Mouse (Mus musculus) heart, postnatal 10 days (tissue): ENCODE data around the gene Wdr49. TPM values are rescaled to one million over a fixed set of nuclear protein-coding genes. Genes with fewer than 3 reads are reported as not detected.
A peak's percentile ranks its signal among the peaks of the same experiment; 100 is the strongest.
"Not testable (repeated sequence)": the region's sequence is repeated elsewhere in the genome, so short reads cannot be mapped to it uniquely, and the experiment has no call there.

Experiments used
- DNase-seq, 2 experiments: peaks; one replicate each; pipeline ENCODE4 v3.0.0; 2021
- intact Hi-C: fragments of 180-260 bp; cut with DNase I; formaldehyde crosslinking; loops from one replicate; pipeline ENCODE4 v1.15.1; 2025
- total RNA-seq, 2 experiments: library from RNA; stranded (reverse); gene quantifications; 2 replicates each; pipeline ENCODE4 v1.2.3; 2021

The Wdr49 gene
- total RNA-seq, 2 experiments from 2014 or later = 0.10 TPM; not detected in 1

DNA sequence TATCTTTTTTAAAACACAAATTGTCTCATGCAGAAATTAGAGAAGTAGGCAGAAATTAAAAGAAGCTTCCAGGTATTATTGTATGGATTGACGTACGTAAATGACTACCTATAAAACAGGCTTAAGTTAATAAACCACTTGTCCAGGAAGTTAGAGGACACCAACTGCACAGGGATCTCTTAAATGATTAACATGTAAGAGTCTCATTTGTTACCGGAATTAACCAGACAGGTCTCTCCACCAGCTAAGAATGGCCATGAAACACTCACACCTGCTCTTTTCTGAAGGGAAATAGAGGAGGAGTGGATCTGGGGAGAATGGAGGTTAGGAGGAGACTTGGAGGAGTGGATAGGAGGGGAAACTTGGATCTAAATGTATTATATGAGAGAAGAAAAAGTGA is 176.4 kb downstream of the Wdr49 start:
- intact Hi-C loops = no loop called here
- DNase-seq = no peak

DNA sequence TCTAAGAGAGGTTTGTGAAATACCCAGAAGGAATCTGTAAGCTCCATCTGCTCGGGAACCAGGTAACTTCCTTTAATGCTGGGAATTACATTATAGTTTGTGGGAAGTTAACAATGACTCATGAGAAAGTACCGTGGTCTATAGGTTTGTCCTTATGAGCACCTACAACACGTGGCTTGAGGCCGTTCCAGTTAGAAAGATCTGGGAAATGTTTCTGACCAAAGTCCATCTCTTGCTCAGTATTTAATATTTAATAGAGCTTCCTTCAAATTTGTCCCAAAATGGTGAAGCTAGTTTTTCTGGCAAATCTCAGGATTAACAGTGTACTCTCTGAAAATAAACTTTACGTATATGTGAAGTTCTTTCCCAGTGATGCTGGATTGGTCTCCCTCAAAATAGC is 177.3 kb downstream of the Wdr49 start:
- intact Hi-C loops = no loop called here
- no peak for DNase-seq

DNA sequence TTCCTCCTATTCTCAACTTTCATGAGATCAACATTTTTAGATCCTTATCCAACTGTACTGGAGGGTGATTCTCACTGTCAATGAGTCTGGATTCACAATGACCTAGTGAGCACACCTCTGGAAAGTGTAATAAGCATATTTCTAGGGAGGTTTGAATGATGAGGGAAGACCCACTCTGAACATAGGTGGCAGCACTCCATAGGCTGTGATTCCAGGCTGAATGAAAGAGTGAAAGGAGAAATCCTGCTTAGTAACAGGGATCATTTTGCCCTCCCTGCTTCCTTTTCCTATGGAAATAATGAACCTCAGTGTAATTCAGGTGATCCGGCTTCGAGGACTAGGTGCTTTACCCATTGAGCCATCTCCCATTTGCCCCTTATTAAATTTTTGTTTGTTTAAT is 180.9 kb downstream of the Wdr49 start:
- no peak for DNase-seq
- intact Hi-C loops = no loop called here

DNA sequence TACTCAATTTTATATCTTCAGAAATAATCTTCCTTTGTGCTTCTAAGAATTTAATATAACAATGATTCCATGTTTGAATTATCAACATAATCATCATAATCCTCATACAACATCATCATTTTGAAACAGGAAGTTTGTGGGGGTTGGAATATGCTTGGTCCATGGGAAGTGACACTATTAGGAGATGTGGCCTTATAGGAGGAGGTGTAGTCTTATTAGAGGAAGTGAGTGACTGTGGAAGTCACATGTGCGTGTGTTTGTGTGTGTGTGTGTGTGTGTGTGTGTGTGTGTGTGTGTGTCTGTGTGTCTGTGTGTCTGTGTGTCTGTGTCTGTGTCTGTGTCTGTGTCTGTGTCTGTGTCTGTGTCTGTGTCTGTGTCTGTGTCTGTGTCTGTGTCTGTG is 182.5 kb downstream of the Wdr49 start:
- DNase-seq, intact Hi-C loops: not testable (repeated sequence)

DNA sequence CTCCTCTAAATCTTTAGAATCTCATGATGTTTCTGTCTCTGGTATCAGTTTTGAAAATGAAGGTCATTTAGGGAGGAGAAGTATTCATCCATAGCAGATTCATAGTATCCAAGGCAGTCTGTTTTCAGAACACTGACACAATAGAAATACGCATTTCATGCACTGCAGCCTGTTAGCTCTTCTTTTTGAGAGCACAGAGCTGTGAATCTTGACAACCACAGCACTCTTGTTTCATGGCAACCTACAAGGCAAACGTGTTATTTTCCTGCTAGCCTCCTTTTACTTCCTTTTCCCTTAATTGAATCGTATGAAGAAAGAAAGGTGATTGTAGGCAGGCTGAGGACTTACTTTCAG is 184.2 kb downstream of the Wdr49 start:
- no peak for DNase-seq
- intact Hi-C loops = no loop called here

DNA sequence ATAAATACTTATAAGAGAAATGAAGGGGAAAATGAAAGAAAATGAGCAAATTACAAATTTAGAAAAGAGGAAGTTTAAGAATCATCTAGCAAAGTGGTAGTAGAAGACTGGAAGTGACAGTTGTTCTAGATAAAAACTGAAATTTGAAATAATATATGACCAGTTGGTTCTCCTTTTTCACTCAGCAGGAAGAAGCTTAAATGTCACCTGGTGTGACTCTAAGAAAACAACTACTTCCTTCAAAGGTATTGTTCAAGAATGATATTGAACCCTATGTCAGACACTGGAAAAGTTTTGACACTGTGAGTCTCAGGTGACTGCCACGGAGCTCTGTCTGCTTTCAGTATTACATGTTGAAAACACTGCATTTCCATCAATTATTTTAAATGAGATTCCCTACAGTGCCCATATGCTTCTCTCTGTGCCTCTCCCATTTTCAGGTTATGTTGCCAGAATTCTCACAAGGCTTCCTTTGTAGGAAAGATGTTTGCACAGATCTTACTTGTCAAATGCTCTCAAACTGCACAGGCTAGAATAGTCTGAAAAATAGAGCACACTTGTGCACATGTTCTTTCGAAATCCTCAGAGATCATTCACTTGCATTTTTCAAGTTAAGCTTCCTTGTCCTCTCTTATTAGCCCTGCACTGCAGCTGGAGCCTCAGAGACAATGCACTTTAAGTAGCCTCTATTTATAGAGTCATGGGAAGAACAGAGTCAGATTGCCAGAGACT is 184.8 kb downstream of the Wdr49 start:
- intact Hi-C loops = no loop called here
- no peak for DNase-seq

DNA sequence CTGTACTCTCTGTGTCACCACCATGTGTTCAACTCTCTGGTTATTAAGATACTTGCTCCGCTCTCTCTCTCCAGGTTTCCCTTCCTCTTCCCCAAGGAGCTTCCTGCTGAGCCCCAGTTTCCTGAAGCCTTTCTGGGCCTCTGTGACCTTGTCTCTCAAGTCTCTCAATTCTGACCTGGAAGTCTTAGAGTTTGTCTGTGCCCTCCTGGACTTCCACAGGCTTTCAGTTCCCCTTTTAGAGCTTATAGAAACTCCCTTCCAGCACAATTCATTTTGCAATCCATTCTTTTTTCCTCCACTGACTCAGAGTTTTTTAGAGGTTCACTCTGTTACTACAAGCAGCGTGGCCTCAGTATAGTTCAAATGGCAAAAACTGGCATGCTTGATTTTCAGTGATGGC is 188.7 kb downstream of the Wdr49 start:
- intact Hi-C loops = no loop called here
- DNase-seq = no peak

DNA sequence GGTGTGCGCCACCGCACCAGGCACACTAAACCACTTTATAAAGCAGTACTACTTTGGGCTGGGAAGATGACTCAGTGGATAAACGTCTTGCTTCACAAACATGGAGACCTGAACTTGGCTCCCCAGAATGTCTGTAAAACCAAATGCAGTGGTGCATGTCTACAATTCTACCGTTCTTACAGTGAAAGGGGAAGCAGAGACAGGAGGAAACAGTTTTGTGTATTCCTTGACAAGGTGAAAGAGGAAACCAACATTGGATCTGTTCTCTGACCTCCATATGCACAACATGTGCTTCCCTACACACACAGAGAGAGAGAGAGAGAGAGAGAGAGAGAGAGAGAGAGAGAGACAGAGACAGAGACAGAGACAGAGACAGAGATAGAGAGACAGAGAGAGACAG is 204.5 kb downstream of the Wdr49 start:
- DNase-seq = no peak
- intact Hi-C loops = no loop called here

DNA sequence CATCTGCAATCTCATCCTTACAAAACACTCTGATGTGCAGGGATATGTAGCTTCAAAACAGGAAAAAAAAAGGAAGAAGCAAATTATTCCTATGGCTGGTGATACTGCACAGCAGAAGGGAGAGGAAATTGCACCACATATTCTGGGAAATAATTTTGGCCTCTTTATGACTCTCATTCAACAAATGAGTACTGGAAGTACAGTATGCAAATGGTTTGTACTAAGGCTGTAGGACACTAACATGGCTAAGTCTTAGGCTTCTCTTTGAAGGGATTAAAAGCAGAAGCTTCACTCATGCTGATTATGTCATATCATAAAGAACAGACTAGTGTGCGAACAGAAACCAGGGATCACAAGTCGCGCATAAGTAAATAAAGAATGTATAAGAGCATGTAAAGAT is 205.4 kb downstream of the Wdr49 start:
- DNase-seq = no peak
- intact Hi-C loops = no loop called here

DNA sequence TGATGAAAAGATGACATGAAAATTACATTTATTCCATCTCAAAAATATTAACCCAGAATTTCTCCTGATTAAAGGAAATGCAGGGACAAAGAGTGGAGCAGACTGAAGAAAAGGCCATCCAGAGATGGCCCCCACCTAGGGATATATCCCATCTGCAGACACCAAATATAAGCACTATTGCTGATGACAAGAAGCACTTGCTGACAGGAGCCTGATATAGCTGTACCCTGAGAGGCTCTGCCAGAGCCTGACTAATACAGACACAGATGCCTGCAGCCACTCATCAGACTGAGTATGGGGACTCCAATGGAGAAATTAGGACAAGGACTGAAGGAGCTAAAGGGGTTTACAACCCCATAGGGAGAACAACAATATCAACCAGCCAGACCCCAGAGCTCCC is 206.8 kb downstream of the Wdr49 start:
- intact Hi-C loops = no loop called here

DNA sequence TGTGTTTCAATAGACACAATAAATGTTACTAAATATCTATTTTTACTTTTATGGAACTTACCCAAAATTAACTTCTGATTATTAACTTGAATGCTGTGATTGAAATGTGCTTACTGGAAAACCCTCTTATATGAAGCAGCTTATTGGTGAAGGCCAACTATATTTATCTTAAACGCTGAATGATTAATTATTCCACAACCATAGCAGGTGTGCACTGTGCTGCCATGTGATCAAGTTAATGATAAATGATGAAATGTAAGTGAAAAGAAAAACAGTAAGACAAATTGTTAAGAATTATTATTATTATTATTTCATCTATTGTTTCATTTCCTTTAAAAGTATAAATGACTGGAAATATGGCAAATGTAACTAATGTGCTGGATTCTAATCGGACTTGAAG is 212.0 kb downstream of the Wdr49 start, which contains the start of gene Serpini2:
Gene Serpini2, minus strand, starts transcription at position 101 of the 400 bp plus-strand sequence.
- DNase-seq = no peak
- intact Hi-C loops = no loop called here

More for the DNA sequence above, 206.8 kb downstream of the Wdr49 start:
- peak; percentile 1 to 4 for DNase-seq

DNA sequence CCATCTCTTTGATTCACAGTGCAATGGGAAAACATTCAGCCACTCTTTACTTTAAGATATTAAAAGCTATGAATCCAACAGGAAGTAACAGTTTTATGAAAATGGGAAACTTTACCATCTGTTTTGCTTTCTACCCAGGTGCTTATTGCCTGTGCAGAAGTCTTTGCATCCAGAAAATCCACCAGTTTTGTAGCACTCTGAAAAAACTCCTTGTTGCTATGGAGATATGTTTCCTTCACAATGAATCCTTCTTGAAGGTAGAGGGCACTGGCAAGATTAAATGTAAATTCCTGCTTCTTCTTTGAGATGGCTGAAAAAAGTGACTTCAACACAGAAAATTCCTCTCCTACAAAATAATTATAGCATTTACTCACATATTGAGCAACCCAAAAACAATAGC is 222.6 kb downstream of the Wdr49 start:
- intact Hi-C loops = no loop called here
- no peak for DNase-seq

Other genes with a start within 250 kb of the Wdr49 start
- gene Serpini2, start 212.1 kb downstream of the Wdr49 start, total RNA-seq = not detected
- 10 to 100 TPM; 36.2 to 37.1 TPM for gene Pdcd10, start 74.7 kb upstream of the Wdr49 start, total RNA-seq
- 1 to 10 TPM; 7.3 to 7.5 TPM for gene Serpini1, start 75.4 kb upstream of the Wdr49 start, total RNA-seq